In genomic region chr12:17556430-17557343, GRCm38 (mm10) we compare ENCODE assay signal across 8 mouse cellular contexts. TPM values are rescaled to one million over a fixed set of nuclear protein-coding genes. Genes with fewer than 3 reads are reported as not detected.
DNase-seq lines count a peak whose midpoint lies in the region; ATAC-seq and TF ChIP-seq lines count a peak whose summit lies in the region.

No protein-coding gene starts in this region.

- H3K9me3 ChIP-seq in heart, embryonic 11.5 days (replicated peaks; ENCODE audit: control insufficient read depth, low read length), result no peaks in the 10 kb centered on the region; the same call in 1 of the 2 replicates
- H3K9me3 ChIP-seq in kidney, postnatal 0 days (replicated peaks; ENCODE audit: low read length), result no peaks in the 10 kb centered on the region
- no peaks in the 10 kb centered on the region for H3K9me3 ChIP-seq in liver, embryonic 13.5 days (replicated peaks)
- H3K9me3 ChIP-seq in neural tube, embryonic 13.5 days, result no peaks in the 10 kb centered on the region

- peak; percentile 94 for TF ChIP-seq CTCF in kidney, postnatal 0 days (IDR thresholded peaks at IDR 0.05; ENCODE audit: low read depth)

- no peak for ATAC-seq in heart, embryonic 11.5 days (replicated peaks; ENCODE audit: insufficient number of reproducible peaks, low FRiP score, low TSS enrichment)
- peak; percentile 68 for ATAC-seq in kidney, postnatal 0 days (replicated peaks; ENCODE audit: low FRiP score, low read depth)
- ATAC-seq in liver, embryonic 13.5 days (ENCODE audit: low read depth), result no peak
- ATAC-seq in neural tube, embryonic 13.5 days (ENCODE audit: low read depth), result peak; percentile 73

- 0 out of 2 replicates have a peak overlapping the region, but pooled peaks have one; percentile 18 for H3K9ac ChIP-seq in heart, embryonic 11.5 days (ENCODE audit: low read depth, low read length)
- no peak overlapping the region for H3K9ac ChIP-seq in kidney, postnatal 0 days (ENCODE audit: low read depth, low read length)
- H3K9ac ChIP-seq in liver, embryonic 13.5 days, result no peak overlapping the region
- H3K9ac ChIP-seq in neural tube, embryonic 13.5 days, result peak overlapping the region; percentile 35; the same call in 1 of the 2 replicates

- peaks cover 8% of the 10 kb centered on the region; the same call in 1 of the 2 replicates for H3K4me1 ChIP-seq in heart, embryonic 11.5 days (ENCODE audit: control insufficient read depth, insufficient read depth, low read length)
- no peaks in the 10 kb centered on the region for H3K4me1 ChIP-seq in kidney, postnatal 0 days (replicated peaks; ENCODE audit: insufficient read depth, low read length)
- H3K4me1 ChIP-seq in liver, embryonic 13.5 days (replicated peaks), result peaks cover 38% of the 10 kb centered on the region
- peaks cover 26% of the 10 kb centered on the region for H3K4me1 ChIP-seq in neural tube, embryonic 13.5 days (replicated peaks)

- no peaks in the 10 kb centered on the region for H3K27me3 ChIP-seq in heart, embryonic 11.5 days (ENCODE audit: control insufficient read depth, insufficient read depth, low read length)
- no peaks in the 10 kb centered on the region for H3K27me3 ChIP-seq in kidney, postnatal 0 days (ENCODE audit: insufficient read depth, low read length)
- H3K27me3 ChIP-seq in liver, embryonic 13.5 days, result peaks cover 7% of the 10 kb centered on the region; the same call in 1 of the 2 replicates
- no peaks in the 10 kb centered on the region for H3K27me3 ChIP-seq in neural tube, embryonic 13.5 days

- H3K36me3 ChIP-seq in heart, embryonic 11.5 days (ENCODE audit: control insufficient read depth, insufficient read depth, low read length), result no peaks in the 10 kb centered on the region
- no peaks in the 10 kb centered on the region for H3K36me3 ChIP-seq in kidney, postnatal 0 days (ENCODE audit: insufficient read depth, low read length)
- H3K36me3 ChIP-seq in liver, embryonic 13.5 days, result peaks cover 7% of the 10 kb centered on the region
- peaks cover 4% of the 10 kb centered on the region for H3K36me3 ChIP-seq in neural tube, embryonic 13.5 days

- 26% methylated on average over 21 of the region's 21 CpGs for WGBS in heart, embryonic 11.5 days (ENCODE audit: insufficient replicate concordance)
- 26% methylated on average over 21 of the region's 21 CpGs for WGBS in kidney, postnatal 0 days
- 27% methylated on average over 21 of the region's 21 CpGs for WGBS in liver, embryonic 13.5 days (ENCODE audit: insufficient replicate concordance)
- 25% methylated on average over 21 of the region's 21 CpGs for WGBS in neural tube, embryonic 13.5 days

- peak; percentile 88 for DNase-seq in A20 (ENCODE audit: low read depth, low spot score)
- DNase-seq in T-cell, adult 2 months (ENCODE audit: low spot score), result peak; percentile 67
- DNase-seq in embryo, embryonic 11 days, result peak; percentile 90
- DNase-seq in kidney, postnatal 0 days (ENCODE audit: low spot score), result peak; percentile 89
- DNase-seq in liver, embryonic 13.5 days, result peak; percentile 50
- peak; percentile 65 for DNase-seq in testis, postnatal 14 days (ENCODE audit: low spot score)

- peak overlapping the region; percentile 42 for H3K4me2 ChIP-seq in heart, embryonic 11.5 days
- 0 out of 2 replicates have a peak overlapping the region, but pooled peaks have one; percentile 24 for H3K4me2 ChIP-seq in kidney, postnatal 0 days (ENCODE audit: low read length)
- H3K4me2 ChIP-seq in liver, embryonic 13.5 days, result no peak overlapping the region
- H3K4me2 ChIP-seq in neural tube, embryonic 13.5 days, result peak overlapping the region; percentile 44

- H3K4me3 ChIP-seq in heart, embryonic 11.5 days (ENCODE audit: low read depth, low read length), result no peak overlapping the region
- H3K4me3 ChIP-seq in kidney, postnatal 0 days (replicated peaks; ENCODE audit: low read depth, low read length), result no peak overlapping the region
- no peak overlapping the region for H3K4me3 ChIP-seq in liver, embryonic 13.5 days (replicated peaks)
- H3K4me3 ChIP-seq in neural tube, embryonic 13.5 days, result peak overlapping the region; percentile 9; the same call in 1 of the 2 replicates

- no peak overlapping the region for H3K27ac ChIP-seq in heart, embryonic 11.5 days (ENCODE audit: low read depth, low read length)
- H3K27ac ChIP-seq in kidney, postnatal 0 days, result no peak overlapping the region
- H3K27ac ChIP-seq in liver, embryonic 13.5 days, result no peak overlapping the region
- H3K27ac ChIP-seq in neural tube, embryonic 13.5 days (replicated peaks), result peak overlapping the region; percentile 75

RNA-seq across cellular contexts. Expression of gene Odc1, which starts 12.1 kb away (rescaled TPM):
- polyA plus RNA-seq in heart, embryonic 11.5 days (2014; fragmentation: Nextera tagmentation; extraction: Ambion mirVana), result 158 and 159 TPM in 2 replicates
- polyA plus RNA-seq in kidney, postnatal 0 days (2015; fragmentation: Nextera tagmentation; extraction: Ambion mirVana), result 149 and 153 TPM in 2 replicates
- polyA plus RNA-seq in liver, embryonic 13.5 days (2015; fragmentation: Nextera tagmentation; extraction: Ambion mirVana), result 465 and 535 TPM in 2 replicates
- 133 and 157 TPM in 2 replicates for polyA plus RNA-seq in neural tube, embryonic 13.5 days (2015; fragmentation: Nextera tagmentation; extraction: Ambion mirVana)

Comparison
In these comparisons a context has a peak if more than half of its experiments do, and no peak if none do; other contexts are left out.
1. ATAC-seq: peak in kidney, postnatal 0 days (single experiment) and neural tube, embryonic 13.5 days (single experiment); none in heart, embryonic 11.5 days (single experiment) and liver, embryonic 13.5 days (single experiment).
2. H3K9ac ChIP-seq: peak in heart, embryonic 11.5 days (single experiment) and neural tube, embryonic 13.5 days (single experiment); none in kidney, postnatal 0 days (single experiment) and liver, embryonic 13.5 days (single experiment).
3. Peak in every context shown above with its lines, with median percentiles within 50 percentile points of each other: DNase-seq.